Mouse (Mus musculus) liver, embryonic 14.5 days (tissue): ENCODE data around the gene Gimap5.

Experiments
- CTCF ChIP-seq: IDR thresholded peaks from 2 replicates; pipeline ENCODE4 v1.5.1; 2016; ENCODE audit warnings: antibody characterized with exemption, low read depth, control low read depth
- EP300 ChIP-seq: IDR thresholded peaks from 2 replicates; pipeline ENCODE4 v1.6.1; 2016; ENCODE audit warnings: antibody characterized with exemption, low read depth

DNA sequence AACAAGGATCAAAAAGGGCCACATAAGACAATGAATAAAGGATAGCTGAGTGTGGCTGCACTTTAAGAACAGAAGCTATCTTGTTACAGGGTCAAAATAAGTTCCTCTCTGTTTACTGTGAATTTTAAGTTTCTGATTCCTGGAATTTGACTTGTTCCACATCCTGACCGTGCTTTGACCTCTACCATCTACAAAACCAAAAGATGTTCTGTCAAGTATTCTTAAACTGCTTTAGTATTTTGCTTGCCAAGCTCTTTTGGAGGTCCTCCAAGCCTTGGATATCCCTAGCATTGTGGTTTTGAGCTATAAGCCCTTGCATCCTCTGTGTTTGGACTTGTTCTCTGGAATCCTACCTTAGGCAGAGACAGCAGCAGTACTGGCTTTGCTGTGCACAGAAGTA, 39.2 kb downstream of the Gimap5 start:
- TF ChIP-seq CTCF = no peak
- TF ChIP-seq EP300 = no peak
